Mouse (Mus musculus) heart, embryonic 15.5 days (tissue): Measurements from ENCODE around the gene Mfsd2b. TPM values are rescaled to one million over a fixed set of nuclear protein-coding genes. Genes with fewer than 3 reads are reported as not detected.

Source experiments
- ATAC-seq: fragments of 200-750 bp; cut with Nextera tagmentation; replicated peaks from 2 replicates; pipeline ENCODE4 v1.8.0; 2017; ENCODE audit warnings: low read depth, moderate TSS enrichment; ENCODE audit not compliant: insufficient number of reproducible peaks, insufficient read depth, low FRiP score
- H3K27ac ChIP-seq: fragments of 300-500 bp; sonication (generic); 2 replicates; pipeline ENCODE4 v1.5.1; 2015; ENCODE audit warnings: mild to moderate bottlenecking, inconsistent platforms
- H3K27me3 ChIP-seq: fragments of 300-500 bp; sonication (generic); 2 replicates; pipeline ENCODE4 v1.6.1; 2015; ENCODE audit warnings: inconsistent platforms
- H3K36me3 ChIP-seq: fragments of 300-500 bp; sonication (generic); 2 replicates; pipeline ENCODE4 v1.6.1; 2015; ENCODE audit warnings: mild to moderate bottlenecking, inconsistent platforms
- H3K4me1 ChIP-seq: fragments of 300-500 bp; sonication (generic); replicated peaks from 2 replicates; pipeline ENCODE4 v1.6.1; 2015; ENCODE audit warnings: inconsistent platforms
- H3K4me2 ChIP-seq: fragments of 300-500 bp; sonication (generic); 2 replicates; pipeline ENCODE4 v1.6.1; 2015; ENCODE audit warnings: inconsistent platforms, mild to moderate bottlenecking, moderate library complexity
- H3K4me3 ChIP-seq: fragments of 300-500 bp; sonication (generic); 2 replicates; pipeline ENCODE4 v1.5.1; 2015; ENCODE audit warnings: mild to moderate bottlenecking, inconsistent platforms
- H3K9ac ChIP-seq: fragments of 300-500 bp; sonication (generic); 2 replicates; pipeline ENCODE4 v1.6.1; 2015; ENCODE audit warnings: mild to moderate bottlenecking, inconsistent platforms
- H3K9me3 ChIP-seq: fragments of 300-500 bp; sonication (generic); replicated peaks from 2 replicates; pipeline ENCODE4 v1.6.1; 2016; ENCODE audit warnings: inconsistent platforms
- WGBS: fragments of 180-500 bp; shearing (Covaris S2); methylation state at CpG from one replicate; pipeline ENCODE4 v1.1.7; 2015; ENCODE audit warnings: mixed read lengths; 5-methylcytosine and 5-hydroxymethylcytosine counted together
- polyA plus RNA-seq: library from polyadenylated mRNA; unstranded; fragments of >200 nt; fragmentation: Nextera tagmentation; extraction: Ambion mirVana; gene quantifications from 2 replicates; pipeline ENCODE4 v1.2.1, GENCODE M21; 2015

Gene Mfsd2b
- polyA plus RNA-seq, 1 experiment from 2014 or later = 1.4 TPM

DNA sequence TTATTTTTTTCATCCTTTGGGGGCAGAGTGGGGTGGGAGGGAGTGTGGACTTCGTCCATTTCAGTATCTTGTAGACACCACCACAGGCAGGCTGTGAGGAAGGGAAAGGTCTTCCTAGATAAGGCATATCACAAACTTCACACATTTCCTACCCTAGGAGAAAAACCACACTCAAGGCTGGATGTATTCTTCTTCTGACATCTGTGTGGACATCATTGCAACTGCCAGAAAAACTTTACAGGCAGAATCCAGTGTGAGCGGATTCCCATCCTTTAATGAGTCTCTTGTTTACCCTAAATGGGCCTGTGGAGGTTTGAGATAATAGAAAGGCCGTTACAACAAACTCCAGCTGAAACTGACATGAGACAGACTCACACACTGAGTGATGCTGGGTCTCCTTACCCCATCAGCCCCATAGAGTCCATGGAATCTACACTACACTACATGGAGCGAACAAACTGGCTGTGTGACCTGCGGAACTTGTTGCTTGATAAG is 1.1 kb downstream of the Mfsd2b start:
- no peaks in the 10 kb centered on the region for H3K9me3 ChIP-seq
- H3K4me1 ChIP-seq = peaks cover 28% of the 10 kb centered on the region
- H3K27me3 ChIP-seq = no peaks in the 10 kb centered on the region
- no peak overlapping the region for H3K9ac ChIP-seq
- WGBS = 58% methylated on average over 5 of the region's 5 CpGs
- H3K27ac ChIP-seq = no peak overlapping the region
- no peak overlapping the region; the same call in 1 of the 2 replicates for H3K4me2 ChIP-seq
- H3K4me3 ChIP-seq = no peak overlapping the region
- no peaks in the 10 kb centered on the region for H3K36me3 ChIP-seq
- no peak for ATAC-seq

GRCm38 (mm10) chr12:4872273-4872672 is 1.9 kb downstream of the Mfsd2b start:
- Histone ChIP-seq H3K9ac (no peak overlapping the region), H3K27ac (no peak overlapping the region), H3K4me1 (peaks cover 28% of the 10 kb centered on the region), H3K4me2 (no peak overlapping the region), H3K36me3 (no peaks in the 10 kb centered on the region), H3K4me3 (no peak overlapping the region), H3K9me3 (no peaks in the 10 kb centered on the region), H3K27me3 (no peaks in the 10 kb centered on the region)
- no peak for ATAC-seq
- 43% methylated on average over 4 of the region's 4 CpGs for WGBS

- Histone ChIP-seq H3K36me3 (no peaks in the 10 kb centered on the region), H3K4me2 (no peak overlapping the region), H3K4me3 (no peak overlapping the region), H3K9ac (no peak overlapping the region), H3K27ac (no peak overlapping the region), H3K27me3 (no peaks in the 10 kb centered on the region), H3K9me3 (no peaks in the 10 kb centered on the region), H3K4me1 (peaks cover 28% of the 10 kb centered on the region)
- no peak for ATAC-seq
- WGBS = 94% methylated on average over 5 of the region's 5 CpGs
Measured at GRCm38 (mm10) chr12:4871260-4871659, 2.9 kb downstream of the Mfsd2b start.

DNA sequence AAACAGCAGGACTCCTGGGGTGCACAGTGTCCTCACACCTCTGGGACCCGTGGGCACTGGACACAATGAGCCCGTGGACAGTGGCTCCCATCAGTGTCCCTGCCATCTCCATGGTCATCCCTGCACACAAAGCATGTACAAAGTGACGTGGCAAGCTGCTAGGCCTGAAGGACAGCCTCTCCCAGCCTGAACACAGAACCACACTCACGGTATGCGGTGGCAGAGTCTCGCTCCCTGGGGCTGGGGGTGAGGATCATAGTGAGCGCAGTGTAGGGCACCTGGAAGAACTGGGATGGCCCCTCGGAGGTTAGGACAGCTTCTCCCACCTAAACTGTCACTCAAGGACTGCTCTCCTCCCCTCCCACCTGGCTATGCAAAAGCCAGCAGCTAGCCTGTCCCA is 5.2 kb downstream of the Mfsd2b start:
- Histone ChIP-seq H3K4me3 (no peak overlapping the region), H3K27me3 (no peaks in the 10 kb centered on the region), H3K4me2 (no peak overlapping the region), H3K9ac (no peak overlapping the region), H3K9me3 (no peaks in the 10 kb centered on the region), H3K27ac (no peak overlapping the region), H3K36me3 (no peaks in the 10 kb centered on the region), H3K4me1 (peaks cover 24% of the 10 kb centered on the region)
- no peak for ATAC-seq
- 76% methylated on average over 8 of the region's 8 CpGs for WGBS

DNA sequence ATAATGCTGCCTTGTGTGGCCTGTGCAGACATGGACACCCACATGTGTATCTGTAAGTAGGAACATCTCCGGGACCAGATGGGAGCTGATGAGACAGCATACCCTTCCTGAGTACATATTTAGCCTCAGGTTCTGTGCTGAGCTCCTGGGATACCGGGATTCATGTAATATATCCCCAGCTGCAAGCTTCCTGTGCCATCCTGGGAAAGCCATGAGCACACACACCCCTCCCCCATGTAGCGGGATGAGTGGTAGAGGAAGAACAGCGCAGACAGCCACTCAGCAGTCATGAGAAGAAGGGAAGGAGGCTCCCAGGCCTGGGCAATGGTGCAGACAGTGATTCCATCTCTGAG is 9.8 kb downstream of the Mfsd2b start:
- H3K4me2 ChIP-seq = peak overlapping the region; percentile 43; the same call in 1 of the 2 replicates
- no peak overlapping the region for H3K9ac ChIP-seq
- peak; percentile 14; the same call in 1 of the 2 replicates for ATAC-seq

DNA sequence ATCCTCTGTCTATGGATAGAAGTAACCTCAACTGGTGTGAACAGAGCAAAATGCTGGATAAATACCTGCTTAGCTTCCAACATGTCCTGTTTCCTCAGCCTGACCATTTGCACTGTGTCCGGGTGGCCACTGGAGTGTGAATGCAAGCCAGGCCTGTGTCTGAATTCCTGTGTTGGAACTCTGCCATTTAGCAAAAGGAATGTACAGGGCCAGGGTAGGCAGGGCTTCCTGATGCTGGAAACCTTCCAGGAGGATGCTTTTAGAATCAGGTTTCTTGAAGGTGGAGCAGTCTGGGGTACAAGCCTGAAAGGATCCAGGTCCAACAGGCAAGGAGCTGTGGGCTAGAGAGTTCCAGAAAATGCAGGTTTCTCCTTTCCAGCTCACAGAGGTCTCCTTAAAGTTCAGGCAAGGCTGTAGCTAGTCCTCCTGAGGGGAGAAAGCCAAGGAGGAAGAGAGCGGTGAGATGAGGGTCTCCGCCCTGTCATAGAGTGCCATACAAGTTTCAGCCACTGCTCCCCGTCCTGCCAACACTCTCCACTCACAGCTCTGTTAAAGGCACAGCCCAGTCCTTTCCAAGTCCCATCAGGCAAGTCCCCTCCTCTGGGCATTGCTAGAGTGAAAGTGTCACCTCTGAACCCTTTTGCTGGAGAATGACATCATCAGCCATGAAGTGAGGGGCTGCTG is 10.4 kb downstream of the Mfsd2b start:
- Histone ChIP-seq H3K27ac (peak overlapping the region; percentile 80), H3K27me3 (no peaks in the 10 kb centered on the region), H3K4me1 (peaks cover 27% of the 10 kb centered on the region), H3K9ac (no peak overlapping the region), H3K4me2 (peak overlapping the region; percentile 43), H3K36me3 (no peaks in the 10 kb centered on the region), H3K4me3 (peak overlapping the region; percentile 1; the same call in 1 of the 2 replicates), H3K9me3 (no peaks in the 10 kb centered on the region)
- peak; percentile 74 for ATAC-seq
- WGBS = 22% methylated on average over 4 of the region's 4 CpGs

More for the DNA sequence above, 9.8 kb downstream of the Mfsd2b start:
- Histone ChIP-seq H3K4me3 (peak overlapping the region; percentile 1; the same call in 1 of the 2 replicates), H3K4me1 (peaks cover 28% of the 10 kb centered on the region), H3K9me3 (no peaks in the 10 kb centered on the region), H3K27ac (peak overlapping the region; percentile 80), H3K36me3 (no peaks in the 10 kb centered on the region), H3K27me3 (no peaks in the 10 kb centered on the region)
- WGBS = 37% methylated on average over 4 of the region's 4 CpGs

- Histone ChIP-seq H3K4me1 (peaks cover 27% of the 10 kb centered on the region), H3K27me3 (no peaks in the 10 kb centered on the region), H3K36me3 (no peaks in the 10 kb centered on the region), H3K4me3 (no peak overlapping the region), H3K9me3 (no peaks in the 10 kb centered on the region), H3K4me2 (no peak overlapping the region), H3K9ac (no peak overlapping the region), H3K27ac (no peak overlapping the region)
- WGBS = 92% methylated on average over 4 of the region's 4 CpGs
- no peak for ATAC-seq
Measured at GRCm38 (mm10) chr12:4862672-4863071, 11.5 kb downstream of the Mfsd2b start.

DNA sequence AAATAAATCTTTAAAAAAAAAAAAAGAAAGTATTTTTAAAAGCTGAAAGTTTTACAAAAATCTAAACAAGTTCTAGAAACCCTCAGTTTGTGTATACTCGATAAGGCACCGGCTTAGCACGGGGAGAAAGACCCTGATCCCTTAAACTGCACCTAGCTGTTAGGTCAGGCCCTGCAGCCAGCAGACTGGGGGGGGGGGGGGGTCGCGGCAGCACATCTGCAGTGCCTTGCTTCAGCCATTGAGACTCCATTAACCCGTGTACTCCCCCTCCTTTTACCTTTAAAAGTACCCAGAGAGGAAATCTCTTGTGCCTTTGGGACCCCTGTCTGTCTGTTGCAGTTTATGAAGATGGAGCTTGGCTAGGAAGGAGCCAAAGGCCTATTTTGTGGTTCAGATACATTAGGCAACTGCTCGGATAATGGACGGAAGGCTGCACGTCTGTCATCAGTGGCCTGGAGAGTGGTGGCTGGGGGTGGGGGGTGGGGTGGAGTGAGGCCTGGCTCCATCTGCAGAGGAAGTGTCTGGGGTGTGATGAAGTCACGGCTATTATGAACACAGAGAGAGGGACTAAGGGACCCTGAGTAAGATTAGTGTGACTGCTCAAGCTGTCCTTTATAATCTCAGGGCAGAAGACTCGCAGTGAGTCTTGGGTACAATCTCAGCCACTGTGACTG is 14.8 kb downstream of the Mfsd2b start:
- Histone ChIP-seq H3K9ac (no peak overlapping the region), H3K4me3 (no peak overlapping the region), H3K4me1 (peaks cover 23% of the 10 kb centered on the region), H3K36me3 (peaks cover 13% of the 10 kb centered on the region), H3K9me3 (no peaks in the 10 kb centered on the region), H3K27ac (0 out of 2 replicates have a peak overlapping the region, but pooled peaks have one; percentile 7), H3K27me3 (no peaks in the 10 kb centered on the region), H3K4me2 (no peak overlapping the region)
- ATAC-seq = peak; percentile 40; the same call in 1 of the 2 replicates
- WGBS = 33% methylated on average over 11 of the region's 11 CpGs

GRCm38 (mm10) chr12:4856834-4857233 is 17.3 kb downstream of the Mfsd2b start:
- Histone ChIP-seq H3K4me3 (no peak overlapping the region), H3K9ac (no peak overlapping the region), H3K4me2 (no peak overlapping the region), H3K9me3 (no peaks in the 10 kb centered on the region), H3K27me3 (no peaks in the 10 kb centered on the region), H3K36me3 (peaks cover 13% of the 10 kb centered on the region), H3K27ac (no peak overlapping the region), H3K4me1 (peaks cover 9% of the 10 kb centered on the region)
- WGBS = 93% methylated on average over 2 of the region's 2 CpGs
- no peak for ATAC-seq

- Histone ChIP-seq H3K27me3 (no peaks in the 10 kb centered on the region), H3K4me1 (peaks cover 9% of the 10 kb centered on the region), H3K4me2 (no peak overlapping the region), H3K9ac (no peak overlapping the region), H3K9me3 (no peaks in the 10 kb centered on the region), H3K27ac (no peak overlapping the region), H3K4me3 (no peak overlapping the region), H3K36me3 (peaks cover 13% of the 10 kb centered on the region)
- WGBS = 94% methylated on average over 5 of the region's 5 CpGs
- no peak for ATAC-seq
Measured at GRCm38 (mm10) chr12:4856160-4856559, 18.0 kb downstream of the Mfsd2b start.

DNA sequence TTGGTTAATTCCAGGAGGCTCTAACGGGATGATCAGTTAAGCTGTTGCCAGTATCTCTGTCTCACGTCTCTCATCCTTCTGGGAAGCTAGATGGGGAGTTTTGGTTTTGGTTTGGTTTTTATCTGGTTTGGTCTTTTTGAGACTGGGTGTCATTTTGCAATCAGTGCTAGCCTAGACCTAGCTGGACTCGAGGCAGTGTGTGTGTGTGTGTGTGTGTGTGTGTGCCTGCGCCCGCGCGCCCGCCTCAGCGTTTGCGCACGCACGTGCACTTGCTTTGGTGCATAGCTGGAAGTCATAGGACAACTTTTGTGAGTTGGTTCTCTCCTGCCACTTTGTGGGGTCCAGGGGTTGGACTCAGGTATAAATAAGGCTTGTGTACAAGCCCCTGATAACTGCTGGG is 30.4 kb downstream of the Mfsd2b start:
- ATAC-seq = peak; percentile 40; the same call in 1 of the 2 replicates
- Histone ChIP-seq H3K4me2 (peak overlapping the region; percentile 67), H3K27ac (peak overlapping the region; percentile 77), H3K4me1 (peaks cover 19% of the 10 kb centered on the region), H3K27me3 (no peaks in the 10 kb centered on the region), H3K4me3 (peak overlapping the region; percentile 68), H3K36me3 (peaks cover under 1% of the 10 kb centered on the region; the same call in 1 of the 2 replicates), H3K9ac (peak overlapping the region; percentile 62), H3K9me3 (no peaks in the 10 kb centered on the region)
- 0% methylated on average over 12 of the region's 12 CpGs for WGBS
